Mouse (Mus musculus): Measurements from ENCODE around the gene Aspscr1. TPM values are rescaled to one million over a fixed set of nuclear protein-coding genes. Genes with fewer than 3 reads are reported as not detected.

Gene Aspscr1
- polyA plus RNA-seq (2015; fragmentation: Nextera tagmentation; extraction: Ambion mirVana), result 144 and 154 TPM in 2 replicates

DNA sequence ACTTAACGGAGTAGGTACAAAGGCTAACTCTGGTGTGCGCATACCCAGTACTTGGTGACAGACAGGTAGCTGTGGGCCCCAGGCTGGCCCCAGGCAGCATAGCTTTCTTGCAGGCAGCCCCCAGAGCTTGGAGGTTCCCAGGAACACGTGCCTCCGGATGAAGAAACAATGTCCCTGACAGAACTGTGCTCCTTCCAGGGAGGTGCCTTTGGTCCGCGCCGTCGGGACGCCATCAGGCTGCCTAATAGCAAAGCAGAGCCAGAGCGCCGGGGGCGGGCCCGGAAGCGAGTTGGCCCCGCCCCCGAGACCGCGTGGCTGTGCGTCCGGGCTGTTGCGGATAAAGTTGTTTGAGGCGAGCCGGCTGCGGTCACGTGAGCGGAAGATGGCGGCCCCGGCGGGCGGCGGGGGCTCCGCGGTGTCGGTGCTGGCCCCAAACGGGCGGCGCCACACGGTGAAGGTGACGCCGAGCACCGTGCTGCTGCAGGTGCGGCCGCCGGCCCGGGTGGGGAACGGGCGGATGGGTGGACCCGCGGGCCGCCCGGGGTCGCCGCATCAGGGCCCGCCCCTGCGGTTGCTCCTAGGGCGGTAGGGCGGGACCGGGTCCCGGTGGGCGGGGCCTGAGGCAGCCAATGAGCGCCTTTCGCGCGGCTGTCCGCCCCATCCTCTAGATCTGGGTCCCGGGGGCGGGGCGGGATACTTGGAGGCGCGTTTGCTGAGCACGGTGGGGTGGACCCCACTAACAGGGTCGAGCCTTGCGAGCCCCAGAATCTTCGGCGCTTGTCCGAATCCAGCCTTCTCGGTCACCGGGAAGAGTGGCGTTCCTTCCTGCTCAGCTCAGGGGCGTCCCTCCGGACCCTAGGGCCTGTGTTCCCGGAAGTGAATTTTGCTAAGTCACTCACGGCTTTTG, at the start of gene Aspscr1:
Aspscr1 (plus strand) TSS at position 287 of the 907 bp plus-strand sequence.
- Histone ChIP-seq H3K9ac (replicated peaks) (peak within 1 kb of the TSS; percentile 63), H3K36me3 (peaks cover 9% of the 10 kb centered on the region; the same call in 1 of the 2 replicates), H3K27me3 (0 out of 2 replicates have a peak, but pooled peaks cover 4% of the 10 kb centered on the region), H3K4me3 (peak within 1 kb of the TSS; percentile 66), H3K4me2 (replicated peaks) (peak within 1 kb of the TSS; percentile 58), H3K27ac (replicated peaks) (peak within 1 kb of the TSS; percentile 87), H3K4me1 (peaks cover 18% of the 10 kb centered on the region), H3K9me3 (no peaks in the 10 kb centered on the region)
- under 1% methylated on average over 82 of the region's 83 CpGs for WGBS
- ATAC-seq (replicated peaks), result peak; percentile 97

- ATAC-seq (replicated peaks), result peak; percentile 49
- H3K9me3 ChIP-seq, result no peaks in the 10 kb centered on the region
- H3K9ac ChIP-seq (replicated peaks), result peak overlapping the region; percentile 71
- peak overlapping the region; percentile 84 for H3K4me3 ChIP-seq
- peaks cover 23% of the 10 kb centered on the region for H3K4me1 ChIP-seq
- WGBS, result 12% methylated on average over 30 of the region's 30 CpGs
- H3K27me3 ChIP-seq, result no peaks in the 10 kb centered on the region
- H3K4me2 ChIP-seq (replicated peaks), result peak overlapping the region; percentile 95
- peak overlapping the region; percentile 86 for H3K27ac ChIP-seq (replicated peaks)
- peaks cover 57% of the 10 kb centered on the region for H3K36me3 ChIP-seq
These were observed 48.7 kb upstream of the Aspscr1 start for GRCm38 (mm10) chr11:120623961-120624679.

- no peaks in the 10 kb centered on the region for H3K27me3 ChIP-seq
- peak overlapping the region; percentile 95 for H3K4me2 ChIP-seq (replicated peaks)
- peak overlapping the region; percentile 71 for H3K9ac ChIP-seq (replicated peaks)
- ATAC-seq (replicated peaks), result peak; percentile 91
- H3K36me3 ChIP-seq, result peaks cover 58% of the 10 kb centered on the region
- under 1% methylated on average over 53 of the region's 53 CpGs for WGBS
- H3K27ac ChIP-seq (replicated peaks), result peak overlapping the region; percentile 86
- H3K9me3 ChIP-seq, result no peaks in the 10 kb centered on the region
- peaks cover 25% of the 10 kb centered on the region for H3K4me1 ChIP-seq
- peak overlapping the region; percentile 84 for H3K4me3 ChIP-seq
These were observed 48.1 kb upstream of the Aspscr1 start for GRCm38 (mm10) chr11:120624680-120625111.

- H3K4me2 ChIP-seq (replicated peaks), result peak within 1 kb of the TSS; percentile 95
- ATAC-seq (replicated peaks), result peak; percentile 76
- peaks cover 31% of the 10 kb centered on the region for H3K4me1 ChIP-seq
- H3K36me3 ChIP-seq, result peaks cover 52% of the 10 kb centered on the region
- WGBS, result 19% methylated on average over 5 of the region's 5 CpGs
- H3K27me3 ChIP-seq, result no peaks in the 10 kb centered on the region
- H3K9me3 ChIP-seq, result no peaks in the 10 kb centered on the region
- H3K9ac ChIP-seq (replicated peaks), result peak within 1 kb of the TSS; percentile 71
- peak within 1 kb of the TSS; percentile 86 for H3K27ac ChIP-seq (replicated peaks)
- peak within 1 kb of the TSS; percentile 84 for H3K4me3 ChIP-seq
These were observed 47.5 kb upstream of the Aspscr1 start, which contains the start of gene Sirt7 for GRCm38 (mm10) chr11:120625152-120625775. Sirt7 (minus strand) TSS chr11:120625240.

GRCm38 (mm10) chr11:120626785-120627467, 45.8 kb upstream of the Aspscr1 start:
- H3K27me3 ChIP-seq, result no peaks in the 10 kb centered on the region
- 88% methylated on average over 11 of the region's 11 CpGs for WGBS
- peaks cover 36% of the 10 kb centered on the region for H3K36me3 ChIP-seq
- peaks cover 46% of the 10 kb centered on the region for H3K4me1 ChIP-seq
- ATAC-seq (replicated peaks), result no peak
- H3K9ac ChIP-seq (replicated peaks), result no peak overlapping the region
- H3K4me2 ChIP-seq (replicated peaks), result no peak overlapping the region
- no peak overlapping the region for H3K4me3 ChIP-seq
- no peaks in the 10 kb centered on the region for H3K9me3 ChIP-seq
- H3K27ac ChIP-seq (replicated peaks), result no peak overlapping the region

DNA sequence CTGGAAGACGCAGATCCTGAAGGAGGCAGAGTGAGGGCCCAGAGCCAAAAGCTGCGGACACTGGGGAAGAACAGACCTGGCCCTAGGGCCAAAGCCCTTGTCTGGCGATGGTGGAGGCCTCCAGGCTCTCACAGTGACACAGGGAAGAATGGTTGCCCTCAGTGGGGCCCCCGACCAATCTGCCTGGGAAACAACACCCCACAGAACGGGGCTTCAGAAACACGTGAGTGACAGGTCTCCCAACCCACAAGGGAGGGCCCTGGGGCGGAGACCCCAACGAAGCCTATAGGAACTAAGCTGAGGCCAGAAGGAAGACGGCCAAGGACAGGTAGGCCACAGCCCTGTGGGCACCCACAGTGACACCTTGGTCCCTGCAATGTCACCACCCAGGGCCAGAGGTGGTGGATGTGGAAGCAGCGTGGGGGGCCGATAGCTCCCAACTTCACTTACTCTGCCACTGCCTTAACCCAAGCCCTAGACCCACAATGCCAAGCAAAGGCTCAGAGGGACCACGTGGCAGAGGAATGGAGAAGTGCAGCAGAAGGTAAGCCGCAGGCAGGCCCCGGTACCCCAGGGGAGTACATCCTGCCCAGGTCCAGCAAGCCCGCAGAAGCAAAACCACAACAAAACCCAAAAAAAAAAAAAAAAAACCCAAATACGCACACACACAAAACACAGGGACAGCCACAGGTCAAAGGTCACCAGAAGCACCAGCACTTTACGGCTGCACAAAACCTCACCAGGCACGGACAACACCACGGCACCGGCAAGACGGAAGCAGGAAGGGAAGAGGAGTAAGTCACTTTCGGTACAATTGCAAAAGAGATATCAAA, 45.1 kb upstream of the Aspscr1 start:
- Histone ChIP-seq H3K4me3 (no peak overlapping the region), H3K27me3 (no peaks in the 10 kb centered on the region), H3K36me3 (peaks cover 28% of the 10 kb centered on the region), H3K4me2 (replicated peaks) (no peak overlapping the region), H3K27ac (replicated peaks) (no peak overlapping the region), H3K9me3 (no peaks in the 10 kb centered on the region), H3K4me1 (peaks cover 53% of the 10 kb centered on the region), H3K9ac (replicated peaks) (no peak overlapping the region)
- 84% methylated on average over 22 of the region's 22 CpGs for WGBS
- no peak for ATAC-seq (replicated peaks)

DNA sequence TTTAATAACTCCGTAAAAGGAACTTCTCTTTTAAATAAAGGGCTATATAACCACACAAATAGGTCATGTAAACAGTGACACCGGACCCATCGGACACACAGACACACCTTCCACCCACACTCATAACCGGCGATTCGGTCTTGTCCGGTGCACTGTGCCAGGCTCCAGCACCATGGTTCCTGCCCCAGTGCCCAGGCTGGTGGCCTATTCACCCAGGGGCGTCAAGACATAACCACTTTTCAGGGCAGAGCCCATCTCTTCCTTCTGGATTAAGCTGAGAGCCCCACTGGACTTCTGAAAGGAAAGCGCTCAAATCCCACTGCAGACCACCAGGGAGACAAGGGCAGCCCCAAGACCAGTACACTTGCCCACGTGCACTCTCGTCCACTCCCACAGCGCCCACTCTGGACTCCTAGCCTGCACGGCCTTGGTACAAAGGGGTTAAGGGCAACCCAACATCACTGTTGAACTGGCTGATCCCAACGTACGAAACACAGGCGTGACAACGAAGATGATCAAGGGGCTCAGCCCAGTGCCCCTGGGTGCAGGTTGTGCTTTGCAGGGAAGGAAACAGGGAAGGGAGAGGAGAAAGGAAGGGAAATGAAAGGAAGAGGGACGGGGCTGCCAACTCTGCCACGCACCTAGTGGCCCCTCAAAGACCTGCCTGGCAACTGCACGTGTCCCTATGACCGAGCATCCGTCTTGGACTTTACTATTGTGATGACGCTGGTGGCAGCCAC, 44.0 kb upstream of the Aspscr1 start:
- Histone ChIP-seq H3K27ac (replicated peaks) (no peak overlapping the region), H3K9me3 (no peaks in the 10 kb centered on the region), H3K36me3 (peaks cover 22% of the 10 kb centered on the region), H3K4me3 (no peak overlapping the region), H3K27me3 (no peaks in the 10 kb centered on the region), H3K4me1 (peaks cover 49% of the 10 kb centered on the region), H3K9ac (replicated peaks) (no peak overlapping the region), H3K4me2 (replicated peaks) (no peak overlapping the region)
- no peak for ATAC-seq (replicated peaks)
- 91% methylated on average over 23 of the region's 23 CpGs for WGBS

DNA sequence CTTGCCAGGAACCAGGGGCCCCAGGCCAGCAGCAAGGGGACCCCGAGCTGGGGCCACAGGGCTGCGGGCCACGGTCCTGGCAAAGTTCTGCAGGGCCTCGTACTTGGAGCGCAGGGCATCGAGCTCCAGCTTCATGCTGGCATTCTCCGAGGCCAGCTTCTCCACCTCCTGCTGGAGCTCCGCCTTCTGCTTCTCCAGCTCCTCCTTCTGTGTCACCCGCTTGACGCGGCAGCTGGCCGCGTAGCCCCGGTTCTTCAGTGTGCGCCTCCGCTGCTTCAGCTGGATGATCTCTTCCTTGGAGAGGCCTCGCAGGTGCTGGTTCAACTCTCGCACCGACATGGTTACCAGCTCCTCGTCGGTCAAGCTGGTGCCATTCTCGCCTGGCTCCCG, 43.4 kb upstream of the Aspscr1 start:
- no peak for ATAC-seq (replicated peaks)
- Histone ChIP-seq H3K9me3 (no peaks in the 10 kb centered on the region), H3K9ac (replicated peaks) (no peak overlapping the region), H3K4me1 (peaks cover 46% of the 10 kb centered on the region), H3K36me3 (peaks cover 22% of the 10 kb centered on the region), H3K4me3 (no peak overlapping the region), H3K27ac (replicated peaks) (no peak overlapping the region), H3K4me2 (replicated peaks) (no peak overlapping the region), H3K27me3 (no peaks in the 10 kb centered on the region)
- 72% methylated on average over 23 of the region's 23 CpGs for WGBS

GRCm38 (mm10) chr11:120629911-120630310, 42.9 kb upstream of the Aspscr1 start:
- no peak overlapping the region for H3K4me3 ChIP-seq
- H3K36me3 ChIP-seq, result peaks cover 22% of the 10 kb centered on the region
- no peaks in the 10 kb centered on the region for H3K27me3 ChIP-seq
- WGBS, result 44% methylated on average over 7 of the region's 7 CpGs
- no peak overlapping the region for H3K4me2 ChIP-seq (replicated peaks)
- ATAC-seq (replicated peaks), result no peak
- no peak overlapping the region for H3K27ac ChIP-seq (replicated peaks)
- H3K4me1 ChIP-seq, result peaks cover 45% of the 10 kb centered on the region
- no peaks in the 10 kb centered on the region for H3K9me3 ChIP-seq
- no peak overlapping the region for H3K9ac ChIP-seq (replicated peaks)

GRCm38 (mm10) chr11:120630401-120630871, 42.3 kb upstream of the Aspscr1 start:
- 37% methylated on average over 5 of the region's 5 CpGs for WGBS
- Histone ChIP-seq H3K9ac (replicated peaks) (no peak overlapping the region), H3K9me3 (no peaks in the 10 kb centered on the region), H3K27me3 (no peaks in the 10 kb centered on the region), H3K4me3 (no peak overlapping the region), H3K27ac (replicated peaks) (no peak overlapping the region), H3K36me3 (peaks cover 22% of the 10 kb centered on the region), H3K4me1 (peaks cover 41% of the 10 kb centered on the region), H3K4me2 (replicated peaks) (no peak overlapping the region)
- ATAC-seq (replicated peaks), result no peak

Data from forebrain, embryonic 15.5 days (tissue).